Mouse (Mus musculus) myocyte (in vitro differentiated cells): ENCODE results near the gene Pbx3.

ENCODE experiments used
- CEBPB ChIP-seq: IDR thresholded peaks from 2 replicates; pipeline ENCODE4 v1.6.1; 2011; ENCODE audit warnings: mild to moderate bottlenecking, moderate library complexity; ENCODE audit not compliant: poor library complexity, insufficient read depth, severe bottlenecking
- POLR2A ChIP-seq: IDR thresholded peaks from one replicate; pipeline ENCODE4 v1.6.1; 2011; ENCODE audit warnings: low read depth, mild to moderate bottlenecking, control low read depth, moderate library complexity; ENCODE audit not compliant: insufficient read length
- REST ChIP-seq: IDR thresholded peaks from one replicate; pipeline ENCODE4 v1.6.1; 2011; ENCODE audit warnings: mild to moderate bottlenecking, control low read depth, moderate library complexity; ENCODE audit not compliant: insufficient read depth, insufficient read length
- USF1 ChIP-seq: IDR thresholded peaks from one replicate; pipeline ENCODE4 v1.6.1; 2011; ENCODE audit warnings: low read depth, mild to moderate bottlenecking, control low read depth, moderate library complexity

DNA sequence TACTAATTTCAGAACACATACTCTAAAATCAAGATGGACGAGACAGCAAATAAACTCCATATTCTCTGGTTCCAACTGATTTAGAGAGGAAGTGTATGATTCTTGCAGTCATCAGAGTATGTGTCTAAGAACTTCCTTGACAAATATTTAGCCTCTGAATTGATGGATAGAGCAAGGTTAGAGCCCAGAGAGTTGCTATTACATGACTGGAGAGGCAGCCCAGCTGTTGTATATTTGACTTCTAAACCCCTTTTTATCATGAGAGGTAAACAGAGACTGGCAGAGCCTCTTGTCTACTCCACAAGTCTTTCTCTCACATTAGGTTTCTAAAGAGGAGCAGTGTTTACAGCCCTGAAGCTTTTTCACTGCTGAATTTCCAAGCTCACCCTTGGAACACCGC is 115.3 kb downstream of the Pbx3 start:
- no peak for TF ChIP-seq USF1
- TF ChIP-seq POLR2A = no peak
- TF ChIP-seq CEBPB = no peak
- TF ChIP-seq REST = no peak
